Mouse (Mus musculus): Measurements from ENCODE around the gene Efna5.

Efna5 gene

DNA sequence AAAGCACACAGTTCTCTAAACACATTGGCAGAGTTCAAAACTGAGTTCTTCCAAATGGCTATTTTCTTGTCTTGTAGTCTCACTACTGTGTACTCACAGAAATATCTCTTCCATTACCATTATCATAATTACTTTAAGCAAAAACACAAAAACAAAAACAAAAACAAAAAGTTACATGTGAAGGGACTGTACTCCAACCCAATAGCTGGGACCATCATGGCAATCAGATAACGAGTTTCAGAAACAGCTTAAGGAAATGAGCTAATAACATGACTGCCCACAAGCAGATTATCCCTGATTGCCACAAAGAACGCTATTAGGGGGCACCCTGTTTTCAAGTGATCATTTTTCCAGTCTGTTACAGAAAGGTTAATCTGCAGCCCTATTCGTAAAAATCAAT is 93.3 kb downstream of the Efna5 start:
- peak; percentile 38 for DNase-seq

DNA sequence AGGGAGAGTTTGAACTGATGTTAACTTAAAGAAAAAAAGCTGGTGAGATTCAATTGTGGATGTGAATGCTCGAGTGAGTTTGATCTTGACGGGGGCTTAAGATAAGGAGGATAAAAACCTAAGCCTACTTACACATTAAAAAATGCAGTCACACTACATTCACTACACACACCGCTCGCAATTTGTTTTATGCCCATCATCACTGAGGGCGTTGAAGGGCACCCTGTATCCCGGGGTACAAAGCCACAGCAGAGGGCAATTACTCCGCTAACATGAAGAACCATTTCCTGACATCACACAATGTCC is 94.6 kb downstream of the Efna5 start:
- DNase-seq, result no peak

DNA sequence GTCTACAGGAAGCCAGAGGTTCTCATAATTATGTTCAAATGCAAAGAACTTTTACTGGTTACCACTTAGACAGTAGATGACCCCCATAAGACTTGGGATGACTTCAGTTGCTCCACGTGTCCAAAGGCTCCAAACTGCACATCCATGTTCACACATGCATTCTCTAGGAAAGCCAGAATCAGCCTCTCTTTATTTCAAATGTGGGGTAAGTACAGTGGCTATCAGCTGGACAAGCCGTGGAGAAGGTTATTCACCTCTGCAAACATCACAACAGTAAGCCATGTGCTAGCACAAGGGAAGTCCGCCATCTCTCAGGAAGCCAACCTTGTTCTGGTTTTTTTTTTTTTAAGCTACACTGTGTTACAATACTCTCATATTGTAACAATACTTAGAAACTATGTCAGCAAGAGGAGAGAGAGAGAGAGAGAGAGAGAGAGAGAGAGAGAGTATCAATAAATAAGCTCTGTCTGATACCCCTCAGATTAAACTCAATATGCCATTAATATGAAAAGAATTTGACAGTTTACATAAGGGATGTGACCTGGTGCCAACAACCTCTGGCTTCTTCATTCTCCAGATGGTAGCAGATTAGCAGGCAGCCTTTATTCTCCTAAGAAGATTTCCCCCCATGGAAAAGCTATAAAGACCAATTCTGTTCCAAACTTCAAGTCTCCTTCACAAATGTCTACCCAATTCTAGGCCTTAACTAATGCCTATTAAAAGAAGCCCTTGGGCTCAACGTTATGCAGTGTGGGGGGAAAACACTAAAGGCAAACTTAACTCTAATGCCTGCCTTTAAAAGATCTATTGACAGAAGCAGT is 95.1 kb downstream of the Efna5 start:
- DNase-seq, result peak; percentile 67

DNA sequence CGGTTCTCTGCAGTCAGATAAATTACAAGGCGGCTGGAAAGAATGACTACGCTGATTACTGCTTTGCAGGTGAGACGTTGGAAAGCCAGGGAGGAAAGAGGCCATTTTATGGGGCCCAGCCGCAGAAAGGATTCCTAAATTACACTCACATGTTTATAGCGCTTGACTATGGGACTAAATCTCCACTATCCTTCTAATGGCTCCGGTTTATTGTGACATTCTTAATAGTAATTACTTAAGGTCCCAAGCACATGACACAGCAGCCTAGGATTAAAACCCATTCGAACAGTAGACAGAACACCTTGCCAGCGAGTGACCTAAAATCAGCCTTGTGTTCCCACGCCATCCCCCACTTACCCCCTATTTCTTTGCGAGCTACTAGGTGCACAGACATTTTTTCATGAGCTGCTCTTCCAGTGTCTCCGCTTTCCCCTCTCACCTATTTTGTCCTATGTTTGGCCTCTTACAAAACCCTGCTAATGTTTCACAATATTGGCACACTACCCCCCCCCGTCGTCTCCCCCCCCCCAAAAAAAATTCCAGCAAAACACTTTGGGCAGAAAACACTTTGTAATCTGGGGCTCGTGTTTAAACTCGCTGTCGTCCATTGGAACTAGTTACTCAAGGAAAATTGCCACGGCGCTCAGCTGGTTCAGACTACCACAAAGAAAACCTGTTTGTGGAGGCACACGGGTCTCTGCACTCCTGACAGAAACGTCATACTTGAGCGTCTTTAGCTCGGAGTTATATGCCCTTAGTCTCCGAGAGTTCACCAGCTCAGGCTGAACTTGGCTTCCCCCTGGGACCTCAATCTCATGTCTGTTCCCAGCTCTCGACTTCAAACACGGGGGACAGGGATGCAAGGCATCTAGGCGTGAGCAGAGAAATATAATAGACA is 96.6 kb downstream of the Efna5 start:
- no peak for DNase-seq

DNA sequence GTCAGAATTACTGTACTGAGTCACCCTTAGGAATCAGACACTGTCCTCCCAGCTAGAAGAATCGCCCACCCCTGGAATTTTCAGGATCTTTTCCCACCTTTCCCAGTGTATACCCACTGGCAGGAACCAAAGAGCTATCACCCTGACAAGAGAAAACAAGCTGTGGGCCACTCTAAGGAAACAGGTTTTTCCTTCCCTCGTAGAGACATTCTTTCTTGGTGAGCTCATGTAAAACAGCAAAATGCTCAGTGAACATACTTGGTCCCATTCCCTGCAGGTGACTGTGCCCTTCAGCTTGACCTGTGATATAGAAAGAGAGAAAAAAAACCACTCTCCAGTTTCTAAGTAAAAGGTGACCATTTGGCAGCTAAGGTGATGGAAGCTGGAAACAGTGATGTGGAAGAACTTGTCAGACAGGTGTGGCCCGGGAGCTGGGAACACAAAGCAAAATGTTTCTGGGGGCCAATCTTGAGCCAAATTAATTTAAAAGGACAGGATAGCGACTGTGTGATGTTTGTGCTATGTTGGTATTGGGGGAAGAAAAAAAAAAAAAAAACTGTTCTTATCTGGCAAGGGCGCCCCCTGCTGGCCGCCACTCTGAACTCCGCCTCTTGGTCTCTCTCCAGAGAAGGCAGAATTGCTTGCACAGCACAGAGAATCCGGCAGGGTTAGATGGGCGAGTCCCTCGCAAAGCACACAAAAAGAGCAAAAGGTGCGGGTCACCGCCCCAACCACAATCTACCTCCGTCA is 97.4 kb downstream of the Efna5 start:
- peak; percentile 84 for DNase-seq

DNA sequence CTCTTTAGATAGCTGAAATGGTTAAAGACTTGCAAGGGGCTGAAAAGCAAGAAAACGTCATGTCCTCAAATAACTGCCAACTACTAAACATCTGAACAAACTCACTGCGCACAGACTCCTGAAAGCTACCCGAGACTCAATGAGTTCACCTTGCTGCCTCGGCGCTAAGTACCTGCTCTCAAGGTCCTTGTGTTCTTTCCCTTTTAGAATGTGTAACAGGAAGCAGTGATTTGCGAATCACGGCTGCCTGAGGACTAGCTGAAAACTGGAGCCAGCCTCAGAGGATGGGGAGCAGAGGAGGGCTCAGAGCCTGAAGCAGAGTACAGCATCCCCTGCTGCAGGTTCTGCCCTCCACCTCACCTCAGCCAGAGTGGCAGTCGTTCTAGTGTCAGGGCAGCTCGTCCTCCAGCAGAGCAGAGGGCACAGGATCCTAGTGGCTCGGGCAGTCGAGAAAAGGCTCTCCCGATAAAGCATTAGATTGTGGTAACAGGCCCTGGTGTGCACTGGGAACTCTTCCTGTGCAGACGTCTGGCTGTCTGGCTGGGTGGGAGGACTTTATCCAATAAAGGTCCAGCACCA is 98.2 kb downstream of the Efna5 start:
- no peak for DNase-seq

DNA sequence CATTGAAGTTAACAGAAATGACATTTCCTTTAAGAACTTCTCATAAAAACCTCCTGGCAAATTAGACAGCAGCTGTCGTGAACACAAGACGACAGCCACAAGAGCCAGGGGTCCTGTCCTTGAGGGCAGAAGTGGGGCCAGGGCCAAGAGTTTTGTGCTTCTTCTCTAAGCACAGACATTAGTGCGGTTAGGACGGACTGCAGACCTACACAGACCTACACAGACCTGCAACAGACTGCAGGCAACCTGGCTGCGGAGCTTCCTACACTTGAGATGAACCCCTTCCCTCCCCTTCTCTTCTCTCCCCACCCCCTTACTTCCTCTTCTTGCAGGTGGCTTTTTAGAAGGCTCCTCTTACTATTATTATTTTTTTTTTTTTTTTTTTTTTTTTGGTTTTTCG is 100.0 kb downstream of the Efna5 start:
- no peak for DNase-seq

DNA sequence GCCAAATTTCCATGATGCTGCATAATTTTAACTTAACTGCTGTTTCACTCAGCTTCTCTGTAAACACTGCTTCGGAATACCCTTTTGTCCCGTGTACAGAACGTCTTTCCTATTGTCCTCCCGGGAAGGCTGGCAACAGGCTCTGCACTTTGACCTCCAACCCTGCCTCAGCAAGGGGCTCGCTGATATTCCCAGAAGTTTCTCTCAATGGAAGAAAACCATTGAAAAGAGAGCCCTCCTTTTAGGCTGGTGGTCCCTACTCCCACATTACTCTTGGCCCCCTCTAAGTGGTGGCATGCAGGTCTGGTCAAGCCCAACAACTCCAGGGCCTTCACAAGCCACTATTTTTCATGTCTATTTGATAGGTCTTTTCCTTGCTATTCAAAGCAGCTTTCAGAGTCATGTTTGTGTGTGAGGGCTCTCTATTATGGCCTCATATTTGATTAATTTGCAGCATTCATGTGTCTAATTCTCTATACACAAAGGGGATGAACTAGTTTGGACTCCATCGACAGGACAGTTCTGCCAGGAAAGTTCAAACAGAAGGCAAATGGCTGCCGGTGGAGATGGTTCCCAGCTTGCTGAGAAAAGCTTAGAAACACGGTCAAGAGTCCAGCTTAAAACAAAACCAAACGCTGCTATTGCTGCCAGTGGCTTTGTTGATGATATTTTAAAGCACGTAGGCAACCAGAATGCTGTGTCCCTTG is 103.1 kb downstream of the Efna5 start:
- no peak for DNase-seq

DNA sequence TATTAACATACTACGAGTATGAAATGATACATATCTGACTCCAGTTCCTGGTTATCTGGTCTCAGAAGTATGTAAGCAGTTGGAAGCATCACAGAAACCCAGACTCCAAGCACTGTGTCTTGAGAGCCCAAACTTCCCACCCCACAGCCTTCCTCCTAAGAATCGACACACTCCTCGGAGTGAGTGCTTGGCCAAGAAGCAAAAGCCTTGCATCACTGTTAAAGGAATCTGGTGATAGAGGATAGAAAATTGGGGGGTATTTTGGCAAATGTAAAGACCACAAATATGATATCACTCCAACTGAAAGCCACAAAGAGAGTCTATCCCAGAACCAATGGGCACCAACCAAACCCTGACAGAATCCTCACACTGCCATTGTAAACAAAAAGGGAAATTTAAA is 104.4 kb downstream of the Efna5 start:
- no peak for DNase-seq

DNA sequence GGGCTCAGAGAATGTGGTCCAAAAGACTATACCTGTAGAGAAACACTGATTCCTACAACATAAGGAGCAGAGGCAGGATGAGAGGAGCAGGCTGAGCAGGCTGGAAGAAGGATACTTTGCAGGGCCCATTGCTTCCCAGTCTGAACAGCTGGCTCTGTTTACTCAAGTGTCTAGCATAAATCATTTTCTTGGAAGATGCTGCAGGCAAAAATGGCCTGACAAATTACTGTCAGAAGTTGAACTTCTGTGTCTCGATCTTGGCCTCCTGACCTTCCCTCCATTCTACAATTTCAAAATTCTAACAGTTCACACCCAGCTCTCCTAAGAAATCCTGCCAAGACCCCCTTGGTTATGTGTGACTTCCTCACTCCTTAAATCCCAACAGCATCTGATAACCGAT is 105.1 kb downstream of the Efna5 start:
- DNase-seq, result no peak

DNA sequence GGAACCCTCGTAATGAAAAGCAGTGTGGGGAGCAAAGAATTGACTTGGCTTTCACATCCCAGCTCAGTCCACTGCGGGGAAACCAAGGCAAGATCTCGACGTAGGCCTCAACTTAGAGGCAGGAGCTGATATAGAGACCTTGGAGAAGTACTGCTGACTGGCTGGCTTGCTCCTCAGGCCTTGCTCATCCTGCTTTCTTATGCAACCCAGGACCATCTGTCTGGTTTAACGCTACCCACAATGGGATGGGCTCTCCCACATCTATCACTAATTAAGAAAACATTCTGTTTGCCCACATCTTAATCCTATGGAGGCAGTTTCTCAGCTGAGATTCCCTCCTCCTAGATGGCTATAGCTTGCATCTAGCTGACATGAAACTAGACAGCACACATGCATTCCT is 105.7 kb downstream of the Efna5 start:
- DNase-seq, result no peak

DNA sequence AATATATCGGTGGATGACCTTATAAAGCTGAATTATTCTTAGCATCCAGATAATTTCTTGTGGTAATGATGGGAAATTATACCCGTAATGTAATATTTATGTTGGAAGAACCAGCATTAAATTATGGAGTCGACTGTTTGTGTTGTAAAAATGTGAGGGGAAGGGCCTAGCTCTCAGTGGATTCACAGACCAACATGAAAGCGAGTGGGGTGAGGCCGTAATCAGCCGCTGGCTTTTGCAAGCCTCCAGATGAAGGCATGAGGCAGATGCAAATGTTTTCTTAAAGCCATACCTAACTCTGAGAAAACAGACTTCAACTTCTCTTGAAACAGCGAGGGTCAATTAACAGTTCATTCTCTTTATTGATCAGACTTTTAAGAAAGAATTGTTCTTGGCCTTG is 106.4 kb downstream of the Efna5 start:
- DNase-seq, result no peak

DNA sequence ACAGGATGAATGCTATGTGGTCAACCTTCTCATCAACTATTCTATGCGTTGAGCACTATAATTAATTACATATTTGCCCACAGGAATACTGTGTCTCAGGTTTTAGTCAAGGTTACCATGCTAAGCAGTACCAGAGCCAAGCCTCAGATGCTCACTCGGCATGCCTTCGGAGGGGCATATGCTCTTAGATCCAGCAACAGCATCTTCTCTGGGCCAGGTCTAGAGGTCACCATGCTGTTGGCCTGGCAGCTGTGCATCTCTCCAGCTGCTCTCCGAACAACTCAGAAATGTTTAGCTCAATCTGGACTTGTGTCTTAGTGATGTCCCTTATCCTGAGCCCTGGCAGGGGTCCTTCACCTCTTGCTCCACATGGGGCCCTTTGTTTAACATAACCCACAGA is 114.4 kb downstream of the Efna5 start:
- no peak for DNase-seq

DNA sequence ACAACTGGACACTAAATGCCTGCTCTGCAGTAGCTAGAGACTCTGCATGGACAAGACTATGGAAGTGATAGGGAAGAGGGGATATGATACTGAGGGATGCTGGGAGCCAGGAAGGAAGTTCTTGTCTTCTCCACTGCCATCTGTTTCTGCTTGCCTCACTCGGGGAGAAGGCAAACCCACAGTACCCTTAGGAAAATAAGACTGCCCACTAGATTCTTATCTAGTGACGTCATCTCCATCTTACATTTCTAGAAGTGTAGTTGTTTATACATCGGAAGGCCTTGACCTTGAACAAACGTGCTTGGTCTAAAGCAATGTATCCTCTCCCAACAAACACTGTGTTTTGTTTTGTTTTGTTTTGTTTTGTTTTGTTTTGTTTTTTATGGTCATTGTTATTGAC is 116.0 kb downstream of the Efna5 start:
- DNase-seq, result no peak

DNA sequence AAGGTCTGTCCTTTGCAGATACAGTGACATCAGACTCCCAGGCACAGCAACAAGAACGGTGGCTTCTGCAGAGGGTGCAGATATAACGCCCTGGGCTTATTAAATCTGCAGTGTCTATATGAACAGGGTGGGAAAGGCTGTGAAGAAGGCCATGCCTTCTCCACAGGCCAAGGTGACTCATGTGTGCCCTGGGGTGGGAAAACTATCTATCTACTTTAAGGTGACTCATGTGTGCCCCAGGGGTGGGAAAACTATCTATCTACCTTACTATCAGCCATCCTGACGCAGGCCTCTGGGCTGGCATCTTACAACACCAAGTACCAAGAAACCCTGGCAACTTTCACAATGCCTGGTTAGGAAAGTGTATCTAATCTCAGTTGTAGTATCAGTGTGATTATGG is 124.2 kb downstream of the Efna5 start:
- DNase-seq, result no peak

DNA sequence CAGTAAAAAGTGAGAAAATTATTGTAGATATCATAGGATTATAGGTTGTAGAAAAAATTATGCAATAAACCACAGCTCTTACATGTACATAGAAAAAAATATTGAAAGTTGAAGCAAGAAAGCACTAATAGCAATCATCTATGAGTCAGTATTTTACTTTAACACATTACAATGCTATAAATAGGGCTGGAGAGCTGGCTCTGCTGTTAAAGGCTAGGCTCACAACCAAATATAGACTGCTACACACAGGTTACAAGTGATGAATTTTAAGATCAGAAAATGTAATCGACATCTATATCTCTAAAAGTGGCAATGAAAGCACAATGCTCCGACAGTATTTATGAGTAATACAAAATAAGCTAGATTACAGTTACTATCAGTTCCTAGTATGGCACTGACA is 125.5 kb downstream of the Efna5 start:
- no peak for DNase-seq

DNA sequence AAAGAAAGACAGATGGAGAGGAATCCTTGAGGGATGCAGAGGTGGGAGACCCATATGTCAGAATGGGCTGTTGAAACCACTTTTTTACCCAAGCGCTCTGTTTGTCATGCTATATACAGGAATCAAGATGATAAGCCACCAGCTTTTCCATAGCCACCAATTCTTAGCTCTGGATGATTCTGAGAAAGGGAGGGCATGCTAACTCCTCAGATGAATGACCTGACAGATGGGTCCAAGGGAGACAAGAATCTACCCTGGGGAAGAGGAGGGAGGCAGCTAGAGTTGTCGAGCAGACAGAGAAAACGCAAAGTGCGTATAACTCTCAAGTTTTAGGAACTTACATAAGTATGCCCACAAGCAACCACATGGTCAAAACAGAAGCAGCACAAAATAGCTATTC is 126.5 kb downstream of the Efna5 start:
- DNase-seq, result no peak

DNA sequence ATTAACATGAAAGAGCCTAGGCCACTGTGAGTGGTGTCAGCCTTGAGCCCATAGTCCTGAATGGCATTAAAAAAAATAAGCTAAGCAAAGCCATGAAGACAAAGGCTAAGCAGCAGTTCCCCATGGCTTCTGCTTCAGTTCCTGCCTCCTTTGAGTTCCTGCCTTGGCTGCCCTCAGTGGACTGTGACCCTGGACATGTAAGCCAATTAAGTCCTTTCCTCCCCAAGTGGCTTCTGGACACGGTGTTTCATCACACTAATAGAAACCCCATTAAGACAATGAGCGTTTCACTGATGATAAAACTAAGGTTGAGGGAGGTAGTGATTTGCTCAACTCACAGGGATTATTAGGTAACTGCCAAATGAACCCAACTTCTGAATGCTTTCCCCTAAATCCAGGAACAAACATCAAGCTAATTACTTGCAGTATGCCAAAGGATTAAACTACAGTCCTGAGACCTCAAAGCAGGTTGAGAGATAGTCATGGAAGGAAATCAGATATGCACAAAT is 128.7 kb downstream of the Efna5 start:
- no peak for DNase-seq

DNA sequence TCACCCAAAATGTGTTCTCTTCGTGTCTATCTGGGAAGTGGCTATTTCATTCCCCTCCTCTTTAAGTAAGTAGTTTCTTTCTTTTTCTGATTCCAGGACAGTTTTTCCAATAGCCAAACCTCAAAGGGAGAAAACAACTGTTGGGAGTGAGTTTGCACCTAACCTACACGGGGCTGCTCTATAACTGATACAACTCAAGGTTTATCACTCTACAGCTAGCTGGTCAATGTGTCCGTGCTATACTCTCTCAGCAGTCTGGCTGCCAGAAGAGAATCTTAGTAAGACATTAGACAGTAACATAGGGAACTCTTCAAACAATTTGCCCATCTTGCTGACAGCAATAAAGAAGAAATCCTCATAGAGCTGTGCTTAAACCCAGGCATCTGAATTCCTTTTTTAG is 130.5 kb downstream of the Efna5 start:
- DNase-seq, result no peak

DNA sequence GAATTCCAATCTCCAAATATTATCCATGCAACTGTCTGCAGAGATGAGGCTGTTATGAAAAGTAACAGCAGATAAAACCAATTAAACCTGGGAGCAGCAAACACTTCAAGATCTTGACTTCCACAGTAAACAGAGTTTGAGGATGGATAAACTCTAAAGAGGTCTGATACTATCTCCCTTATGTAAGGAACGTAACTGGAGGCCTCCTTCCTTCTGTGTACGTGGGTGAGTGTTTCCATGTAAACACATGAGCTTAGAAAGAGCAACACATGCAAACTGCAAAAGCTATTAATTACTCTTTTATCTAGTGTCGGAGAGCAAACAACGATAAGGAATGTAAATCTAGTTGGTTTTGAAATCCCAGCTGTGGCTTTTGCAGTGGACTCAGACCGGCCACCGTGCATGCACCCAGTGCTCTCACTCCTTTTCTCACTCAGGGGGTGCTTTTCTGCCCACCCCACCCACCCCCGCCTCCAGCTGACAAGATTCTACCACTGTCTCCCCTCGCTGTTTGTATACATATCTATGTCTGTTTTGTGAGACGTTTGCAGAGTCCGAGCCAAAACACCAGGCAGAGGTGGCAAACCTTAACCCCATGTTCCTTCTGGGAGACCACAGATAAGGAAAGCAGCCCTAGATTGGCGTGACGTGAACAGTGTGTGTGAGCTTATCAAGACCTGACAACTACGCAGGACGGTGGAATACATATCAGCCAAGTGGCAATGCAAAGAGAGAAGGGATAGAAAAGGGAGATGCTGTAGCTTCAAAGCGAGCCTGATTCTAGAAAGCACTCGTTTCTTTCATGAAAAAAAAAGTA is 132.1 kb downstream of the Efna5 start:
- DNase-seq, result no peak

DNA sequence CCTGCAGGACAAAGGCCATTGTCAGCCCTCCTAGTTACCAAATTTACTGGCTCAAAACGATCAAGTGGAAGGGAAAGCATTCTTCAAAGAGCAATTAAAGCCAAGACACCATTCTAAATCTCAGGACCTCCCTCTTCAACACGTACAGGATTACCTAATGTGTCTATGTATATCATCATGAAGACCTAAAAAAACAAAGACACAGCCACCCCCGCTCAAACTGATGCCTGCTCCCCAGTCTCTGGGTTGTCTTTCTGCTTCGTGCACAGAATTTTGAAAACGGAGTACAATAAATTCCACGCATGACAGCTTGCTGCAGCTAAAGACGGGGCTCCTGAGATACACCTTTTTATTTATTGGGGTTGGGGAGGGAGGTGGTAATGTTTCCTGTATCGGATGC is 133.7 kb downstream of the Efna5 start:
- DNase-seq, result peak; percentile 55

DNA sequence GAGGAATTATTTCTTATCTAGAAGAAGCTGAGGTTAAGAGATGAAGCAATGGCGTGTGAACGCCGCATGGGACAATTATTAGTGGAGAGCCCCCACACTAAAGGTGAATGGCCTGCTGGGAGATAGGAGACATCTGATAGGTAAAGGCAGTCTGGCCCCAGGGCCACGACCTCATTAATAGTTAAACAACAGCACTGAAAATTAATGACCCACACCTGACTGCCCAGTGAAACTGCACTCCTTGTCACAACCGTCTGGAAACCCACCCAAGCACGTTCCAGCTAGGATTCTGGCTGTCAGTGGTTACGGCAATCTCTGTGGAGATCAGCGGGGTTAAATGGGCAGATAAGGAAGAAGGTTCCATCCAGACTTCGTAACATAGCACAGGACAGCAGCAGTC is 134.3 kb downstream of the Efna5 start:
- no peak for DNase-seq
